Mouse (Mus musculus) hindbrain, postnatal 0 days (tissue): ENCODE data around the gene Psmc3. TPM values are rescaled to one million over a fixed set of nuclear protein-coding genes. Genes with fewer than 3 reads are reported as not detected.

Experiments
- ATAC-seq: fragments of 200-750 bp; cut with Nextera tagmentation; 2 replicates; pipeline ENCODE4 v1.8.0; 2017; ENCODE audit warnings: mild to moderate bottlenecking, moderate TSS enrichment, moderate library complexity
- DNase-seq: peaks from one replicate; pipeline ENCODE4 v3.0.0-alpha.2; 2015; ENCODE audit warnings: low spot score
- H3K27ac ChIP-seq: fragments of 300-500 bp; sonication (generic); 2 replicates; pipeline ENCODE4 v1.5.1; 2014; ENCODE audit warnings: mild to moderate bottlenecking
- H3K27me3 ChIP-seq: fragments of 300-500 bp; sonication (generic); 2 replicates; pipeline ENCODE4 v1.6.1; 2014; ENCODE audit warnings: low read length, mixed read lengths; ENCODE audit not compliant: insufficient read depth
- H3K36me3 ChIP-seq: fragments of 300-500 bp; sonication (generic); 2 replicates; pipeline ENCODE4 v1.6.1; 2014; ENCODE audit warnings: low read length, mixed read lengths; ENCODE audit not compliant: insufficient read depth
- H3K4me1 ChIP-seq: fragments of 300-500 bp; sonication (generic); 2 replicates; pipeline ENCODE4 v1.6.1; 2014; ENCODE audit warnings: antibody characterized with exemption, low read length, mixed read lengths; ENCODE audit not compliant: insufficient read depth
- H3K4me2 ChIP-seq: fragments of 300-500 bp; sonication (generic); 2 replicates; pipeline ENCODE4 v1.6.1; 2014; ENCODE audit warnings: low read depth, mild to moderate bottlenecking, low read length, moderate library complexity, mixed read lengths
- H3K4me3 ChIP-seq: fragments of 300-500 bp; sonication (generic); 2 replicates; pipeline ENCODE4 v1.5.1; 2014; ENCODE audit warnings: low read length
- H3K9ac ChIP-seq: fragments of 300-500 bp; sonication (generic); replicated peaks from 2 replicates; pipeline ENCODE4 v1.6.1; 2014; ENCODE audit warnings: mild to moderate bottlenecking, low read length, moderate library complexity, mixed read lengths
- H3K9me3 ChIP-seq: fragments of 300-500 bp; sonication (generic); 2 replicates; pipeline ENCODE4 v1.6.1; 2016; ENCODE audit warnings: low read length, mixed read lengths
- CTCF ChIP-seq: IDR thresholded peaks from 2 replicates; pipeline ENCODE4 v1.5.1; 2016; ENCODE audit warnings: antibody characterized with exemption, control low read depth, low read depth
- WGBS: fragments of 180-500 bp; shearing (Covaris S2); extraction: QIAGEN DNeasy Blood & Tissue Kit; methylation state at CpG from one replicate; pipeline ENCODE4 v1.1.7; 2014; 5-methylcytosine and 5-hydroxymethylcytosine counted together
- polyA plus RNA-seq: library from polyadenylated mRNA; unstranded; fragments of >200 nt; fragmentation: Nextera tagmentation; extraction: Ambion mirVana; gene quantifications from 2 replicates; pipeline ENCODE4 v1.2.1, GENCODE M21; 2015
- total RNA-seq: library from RNA; depleted of rRNA; stranded (reverse); fragments of >200 nt; gene quantifications from 2 replicates; pipeline ENCODE4 v1.2.3, GENCODE M21; 2014

Psmc3 gene
- total and polyA plus RNA-seq, 2 experiments from 2014 or later: 160 to 249 TPM

- Histone ChIP-seq H3K4me1 (no peaks in the 10 kb centered on the region), H3K27ac (no peak overlapping the region), H3K36me3 (no peaks in the 10 kb centered on the region), H3K4me2 (no peak overlapping the region), H3K9me3 (no peaks in the 10 kb centered on the region), H3K9ac (no peak overlapping the region), H3K27me3 (no peaks in the 10 kb centered on the region), H3K4me3 (no peak overlapping the region)
- DNase-seq: no peak
- WGBS: 87% methylated on average over 14 of the region's 14 CpGs
- ATAC-seq: no peak
- no peak for TF ChIP-seq CTCF
Observed at GRCm38 (mm10) chr2:91085494-91086391, 31.9 kb downstream of the Psmc3 start.

- 55% methylated on average over 9 of the region's 9 CpGs for WGBS
- H3K27me3 ChIP-seq: no peaks in the 10 kb centered on the region
- H3K4me1 ChIP-seq: no peaks in the 10 kb centered on the region
- H3K4me3 ChIP-seq: no peak overlapping the region
- ATAC-seq (no peak), DNase-seq (no peak)
- no peaks in the 10 kb centered on the region for H3K9me3 ChIP-seq
- no peak overlapping the region for H3K4me2 ChIP-seq
- H3K9ac ChIP-seq: no peak overlapping the region
- TF ChIP-seq CTCF: no peak
- H3K27ac ChIP-seq: no peak overlapping the region
- no peaks in the 10 kb centered on the region for H3K36me3 ChIP-seq
Observed at GRCm38 (mm10) chr2:91086392-91087237, 32.8 kb downstream of the Psmc3 start.

GRCm38 (mm10) chr2:91087453-91087852 is 33.6 kb downstream of the Psmc3 start:
- no peak for DNase-seq
- H3K9ac ChIP-seq: no peak overlapping the region
- no peaks in the 10 kb centered on the region for H3K27me3 ChIP-seq
- H3K4me2 ChIP-seq: no peak overlapping the region
- TF ChIP-seq CTCF: no peak
- no peaks in the 10 kb centered on the region for H3K9me3 ChIP-seq
- ATAC-seq: no peak
- no peaks in the 10 kb centered on the region for H3K36me3 ChIP-seq
- 88% methylated on average over 9 of the region's 9 CpGs for WGBS
- no peak overlapping the region for H3K4me3 ChIP-seq
- H3K27ac ChIP-seq: no peak overlapping the region
- no peaks in the 10 kb centered on the region for H3K4me1 ChIP-seq

- H3K27me3 ChIP-seq: no peaks in the 10 kb centered on the region
- H3K9ac ChIP-seq: no peak overlapping the region
- TF ChIP-seq CTCF: no peak
- WGBS: 84% methylated on average over 9 of the region's 9 CpGs
- no peak for ATAC-seq
- no peak for DNase-seq
- no peaks in the 10 kb centered on the region for H3K36me3 ChIP-seq
- H3K4me2 ChIP-seq: no peak overlapping the region
- no peaks in the 10 kb centered on the region for H3K9me3 ChIP-seq
- H3K4me1 ChIP-seq: no peaks in the 10 kb centered on the region
- no peak overlapping the region for H3K4me3 ChIP-seq
- H3K27ac ChIP-seq: no peak overlapping the region
Observed at GRCm38 (mm10) chr2:91088987-91089386, 35.2 kb downstream of the Psmc3 start.

- H3K9ac ChIP-seq: no peak overlapping the region
- no peaks in the 10 kb centered on the region for H3K9me3 ChIP-seq
- no peak for TF ChIP-seq CTCF
- H3K36me3 ChIP-seq: no peaks in the 10 kb centered on the region
- DNase-seq (no peak), ATAC-seq (no peak)
- WGBS: 77% methylated on average over 6 of the region's 6 CpGs
- no peak overlapping the region for H3K4me3 ChIP-seq
- no peak overlapping the region for H3K4me2 ChIP-seq
- H3K4me1 ChIP-seq: no peaks in the 10 kb centered on the region
- H3K27me3 ChIP-seq: no peaks in the 10 kb centered on the region
- H3K27ac ChIP-seq: no peak overlapping the region
Observed at GRCm38 (mm10) chr2:91090208-91090607, 36.4 kb downstream of the Psmc3 start.

- Histone ChIP-seq H3K9ac (no peak overlapping the region), H3K27me3 (no peaks in the 10 kb centered on the region), H3K36me3 (no peaks in the 10 kb centered on the region), H3K9me3 (no peaks in the 10 kb centered on the region), H3K27ac (no peak overlapping the region), H3K4me1 (no peaks in the 10 kb centered on the region), H3K4me2 (no peak overlapping the region), H3K4me3 (no peak overlapping the region)
- DNase-seq: no peak
- no peak for TF ChIP-seq CTCF
- WGBS: 73% methylated on average over 6 of the region's 6 CpGs
- ATAC-seq: no peak
Observed at GRCm38 (mm10) chr2:91090827-91091226, 37.0 kb downstream of the Psmc3 start.
